Mouse (Mus musculus) CH12.LX (cell line): ENCODE data around the gene Ablim2. TPM values are rescaled to one million over a fixed set of nuclear protein-coding genes. Genes with fewer than 3 reads are reported as not detected.

Experiments used
- DNase-seq: peaks from one replicate; pipeline ENCODE4 v3.0.0-alpha.2; 2013; ENCODE audit errors: extremely low read depth
- H3K27ac ChIP-seq: 2 replicates; pipeline ENCODE4 v1.5.1; 2012; ENCODE audit warnings: low read depth, mild to moderate bottlenecking, control low read depth, moderate library complexity; ENCODE audit not compliant: insufficient read depth
- H3K27me3 ChIP-seq: replicated peaks from 2 replicates; pipeline ENCODE3; 2012; ENCODE audit warnings: inconsistent platforms
- H3K36me3 ChIP-seq, 2 experiments: replicated peaks in 1 of 2; 2 replicates each; pipeline versions ENCODE3 to v1.6.1; 2012; ENCODE audit warnings: inconsistent platforms in 1 of 2, low read length in 1 of 2, mild to moderate bottlenecking in 1 of 2, mixed read lengths in 1 of 2, moderate library complexity in 1 of 2; ENCODE audit not compliant: control insufficient read depth in 1 of 2, insufficient read depth in 1 of 2
- H3K4me1 ChIP-seq, 2 experiments: 2 replicates each; pipeline ENCODE4 v1.6.1; 2012; ENCODE audit warnings: inconsistent platforms in 1 of 2, moderate library complexity in 1 of 2; ENCODE audit not compliant: insufficient read depth in 2 of 2, control insufficient read depth in 1 of 2
- H3K4me2 ChIP-seq: 2 replicates; pipeline ENCODE4 v1.6.1; 2012; ENCODE audit warnings: low read depth, mild to moderate bottlenecking, control low read depth; ENCODE audit not compliant: poor library complexity, insufficient read depth, severe bottlenecking
- H3K4me3 ChIP-seq, 3 experiments: fragments of 150-350 bp in 1 of 3; sonication (generic) in 1 of 3; replicated peaks in 1 of 3; 2 replicates each; pipeline versions ENCODE3 to v1.5.1; 2011 to 2012; ENCODE audit warnings: low read depth in 2 of 3, low read length in 2 of 3, mild to moderate bottlenecking in 2 of 3, moderate library complexity in 2 of 3, control low read depth in 1 of 3, improper control_type of control experiment in 1 of 3, inconsistent platforms in 1 of 3, mixed read lengths in 1 of 3; ENCODE audit not compliant: poor library complexity in 1 of 3
- H3K79me2 ChIP-seq: replicated peaks from 2 replicates; pipeline ENCODE4 v1.6.1; 2012; ENCODE audit warnings: mild to moderate bottlenecking, moderate library complexity; ENCODE audit not compliant: control insufficient read depth, poor library complexity, insufficient read depth, severe bottlenecking; ENCODE audit errors: extremely low read depth
- H3K9ac ChIP-seq: 2 replicates; pipeline ENCODE4 v1.6.1; 2012; ENCODE audit warnings: low read depth, mild to moderate bottlenecking, control low read depth, moderate library complexity; ENCODE audit not compliant: insufficient read depth
- H3K9me3 ChIP-seq: replicated peaks from 2 replicates; pipeline ENCODE3; 2012; ENCODE audit warnings: low read length, inconsistent platforms, mixed read lengths
- CHD1 ChIP-seq: IDR thresholded peaks from 2 replicates; pipeline ENCODE4 v1.6.1; 2012; ENCODE audit warnings: low read depth, low read length, improper control_type of control experiment, inconsistent platforms
- E2F4 ChIP-seq: IDR thresholded peaks from 2 replicates; pipeline ENCODE4 v1.6.1; 2011; ENCODE audit warnings: low read depth, low read length, improper control_type of control experiment; ENCODE audit not compliant: insufficient replicate concordance
- ETS1 ChIP-seq: conservative IDR thresholded peaks from 2 replicates; pipeline ENCODE4 v1.6.1; 2012; ENCODE audit warnings: low read depth, mild to moderate bottlenecking, inconsistent platforms, low read length, improper control_type of control experiment, moderate library complexity
- HCFC1 ChIP-seq: IDR thresholded peaks from 2 replicates; pipeline ENCODE4 v1.6.1; 2012; ENCODE audit warnings: low read depth, mild to moderate bottlenecking, inconsistent platforms, low read length, improper control_type of control experiment
- JUN ChIP-seq: IDR thresholded peaks from 2 replicates; pipeline ENCODE4 v1.6.1; 2011; ENCODE audit warnings: low read depth, mild to moderate bottlenecking, low read length, improper control_type of control experiment, moderate library complexity; ENCODE audit not compliant: insufficient read depth
- MAFK ChIP-seq: IDR thresholded peaks from 2 replicates; pipeline ENCODE4 v1.6.1; 2011; ENCODE audit warnings: low read length, improper control_type of control experiment; ENCODE audit not compliant: insufficient replicate concordance
- MAZ ChIP-seq: IDR thresholded peaks from 2 replicates; pipeline ENCODE4 v1.6.1; 2012; ENCODE audit warnings: low read depth, mild to moderate bottlenecking, inconsistent platforms, low read length, improper control_type of control experiment, moderate library complexity
- MEF2A ChIP-seq: IDR thresholded peaks from 2 replicates; pipeline ENCODE4 v1.6.1; 2014; ENCODE audit warnings: low read depth, mild to moderate bottlenecking, inconsistent platforms, low read length, improper control_type of control experiment, borderline replicate concordance
- MXI1 ChIP-seq: IDR thresholded peaks from 2 replicates; pipeline ENCODE4 v1.6.1; 2011; ENCODE audit warnings: mild to moderate bottlenecking, low read depth, low read length, improper control_type of control experiment
- POLR2AphosphoS2 ChIP-seq: IDR thresholded peaks from 2 replicates; pipeline ENCODE4 v1.6.1; 2011; ENCODE audit warnings: low read depth, low read length, improper control_type of control experiment
- RCOR1 ChIP-seq: conservative IDR thresholded peaks from 2 replicates; pipeline ENCODE4 v1.6.1; 2012; ENCODE audit warnings: low read depth, mild to moderate bottlenecking, inconsistent platforms, low read length, improper control_type of control experiment
- SIN3A ChIP-seq: IDR thresholded peaks from 2 replicates; pipeline ENCODE4 v1.6.1; 2012; ENCODE audit warnings: low read length, improper control_type of control experiment, inconsistent platforms
- SMC3 ChIP-seq: IDR thresholded peaks from 2 replicates; pipeline ENCODE4 v1.6.1; 2011; ENCODE audit warnings: low read depth, low read length, improper control_type of control experiment
- TBP ChIP-seq: conservative IDR thresholded peaks from 2 replicates; pipeline ENCODE4 v1.6.1; 2011; ENCODE audit warnings: low read depth, low read length, improper control_type of control experiment
- ZC3H11A ChIP-seq: IDR thresholded peaks from 2 replicates; pipeline ENCODE4 v1.6.1; 2012; ENCODE audit warnings: low read depth, mild to moderate bottlenecking, inconsistent platforms, low read length, improper control_type of control experiment
- ZKSCAN1 ChIP-seq: IDR thresholded peaks from 2 replicates; pipeline ENCODE4 v1.6.1; 2012; ENCODE audit warnings: low read depth, inconsistent platforms, low read length, improper control_type of control experiment, borderline replicate concordance
- dilution Hi-C: fragments of 300-500 bp; cut with MboI; formaldehyde crosslinking; loops from 2 replicates; pipeline ENCODE4 v1.14.3; 2020; ENCODE audit warnings: low sequenced_read_pairs; ENCODE audit not compliant: extremely low pct_unique_long_range_greater_than_20kb, extremely low pct_ligation_motif_present
- in situ Hi-C: fragments of 300-500 bp; cut with MboI; formaldehyde crosslinking; loops from 3 replicates; pipeline ENCODE4 v1.14.3; 2019; ENCODE audit warnings: low sequenced_read_pairs, low pct_ligation_motif_present, low pct_unique_long_range_greater_than_20kb, mixed read lengths
- polyA plus RNA-seq: library from polyadenylated mRNA; unstranded; fragments of >175 nt; gene quantifications from 2 replicates; pipeline ENCODE4 v1.2.1, GENCODE M21; 2012; ENCODE audit warnings: low read depth; ENCODE audit not compliant: insufficient read length
- total RNA-seq, 2 experiments: library from RNA; depleted of rRNA; stranded (reverse); fragments of 300-350 nt in 1 of 2; fragments of >200 nt in 1 of 2; gene quantifications; 2 replicates each; pipeline ENCODE4 v1.2.3; 2012 to 2014

The Ablim2 gene
- total and polyA plus RNA-seq, 3 experiments, result 4.4 to 12.2 (median 11.0) TPM

GRCm38 (mm10) chr5:35795481-35796048, 37.9 kb downstream of the Ablim2 start (continued):
- TF ChIP-seq JUN (no peak), MAZ (0 out of 2 replicates have a peak, but pooled peaks have one; percentile 28), CHD1 (no peak), ZC3H11A (peak; percentile 88), MXI1 (no peak), ETS1 (no peak), POLR2AphosphoS2 (no peak)

- no peak for DNase-seq
- no peak overlapping the region for H3K9ac ChIP-seq
- no peaks in the 10 kb centered on the region for H3K79me2 ChIP-seq
- H3K9me3 ChIP-seq, result no peaks in the 10 kb centered on the region
- dilution Hi-C loops, result no loop called here
- H3K27me3 ChIP-seq, result peaks cover 37% of the 10 kb centered on the region
- no peak overlapping the region for H3K4me3 ChIP-seq
- no peak for TF ChIP-seq SIN3A
- TF ChIP-seq HCFC1, result no peak
- TF ChIP-seq MEF2A, result no peak
- TF ChIP-seq E2F4, result no peak
- no peak for TF ChIP-seq ZKSCAN1
- no peak for TF ChIP-seq ETS1
- TF ChIP-seq JUN, result no peak
- TF ChIP-seq SMC3, result no peak
- no peaks in the 10 kb centered on the region for H3K36me3 ChIP-seq
- in situ Hi-C loops, result no loop called here
- no peak overlapping the region for H3K4me2 ChIP-seq
- no peak overlapping the region for H3K27ac ChIP-seq
- H3K4me1 ChIP-seq, result peaks cover 2 to 14% of the 10 kb centered on the region in 2 experiments; a peak in 3 of 4 replicates
Measured at GRCm38 (mm10) chr5:35796136-35796535, 38.5 kb downstream of the Ablim2 start.

DNA sequence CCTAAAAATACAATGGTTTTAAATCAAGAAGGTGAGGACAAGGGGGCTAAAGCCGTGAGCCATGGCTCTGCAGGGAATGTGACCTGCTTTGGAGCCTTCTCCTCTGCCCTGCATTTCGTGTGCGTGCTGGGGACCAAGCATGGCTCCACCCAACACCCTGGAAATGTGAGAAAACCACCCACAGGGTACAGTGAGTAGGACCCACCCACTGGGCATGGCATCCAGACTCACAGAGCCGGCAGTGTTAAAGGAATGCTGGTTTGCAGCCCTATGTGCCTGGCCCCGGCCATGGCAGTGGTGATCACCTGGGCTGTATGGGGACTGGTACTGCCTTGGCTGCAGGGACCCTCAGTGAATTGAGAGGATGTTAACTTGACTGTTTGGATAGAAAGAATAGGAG, 41.4 kb downstream of the Ablim2 start:
- Histone ChIP-seq H3K27ac (no peak overlapping the region), H3K27me3 (peaks cover 36% of the 10 kb centered on the region), H3K79me2 (no peaks in the 10 kb centered on the region), H3K9me3 (no peaks in the 10 kb centered on the region), H3K4me2 (no peak overlapping the region), H3K4me1 (peaks cover 0 to 6% of the 10 kb centered on the region in 2 experiments; a peak in 1 of 4 replicates), H3K9ac (no peak overlapping the region), H3K4me3 (no peak overlapping the region), H3K36me3 (no peaks in the 10 kb centered on the region)
- dilution Hi-C loops (no loop called here), in situ Hi-C loops (no loop called here)
- DNase-seq, result no peak
- TF ChIP-seq MAZ (no peak), TBP (no peak), CHD1 (no peak), RCOR1 (no peak), ETS1 (no peak), POLR2AphosphoS2 (no peak), HCFC1 (no peak), MAFK (no peak)
- TF ChIP-seq, all 38 proteins: peak for 0
